Mouse (Mus musculus) hindbrain, embryonic 14.5 days (tissue): ENCODE results near the gene Ccm2l. TPM values are rescaled to one million over a fixed set of nuclear protein-coding genes. Genes with fewer than 3 reads are reported as not detected.

Source experiments
- ATAC-seq: fragments of 200-750 bp; cut with Nextera tagmentation; 2 replicates; pipeline ENCODE4 v1.8.0; 2017; ENCODE audit warnings: moderate number of reproducible peaks, mild to moderate bottlenecking, moderate TSS enrichment, moderate library complexity; ENCODE audit not compliant: low FRiP score
- DNase-seq: peaks from one replicate; pipeline ENCODE4 v3.0.0-alpha.2; 2015; ENCODE audit warnings: low spot score
- H3K27ac ChIP-seq: fragments of 300-500 bp; sonication (generic); 2 replicates; pipeline ENCODE4 v1.5.1; 2014; ENCODE audit warnings: mild to moderate bottlenecking, moderate library complexity
- H3K27me3 ChIP-seq: fragments of 300-500 bp; sonication (generic); 2 replicates; pipeline ENCODE4 v1.6.1; 2014; ENCODE audit warnings: mild to moderate bottlenecking, low read length, mixed read lengths; ENCODE audit not compliant: control insufficient read depth, insufficient read depth
- H3K36me3 ChIP-seq: fragments of 300-500 bp; sonication (generic); replicated peaks from 2 replicates; pipeline ENCODE4 v1.6.1; 2014; ENCODE audit not compliant: control insufficient read depth, insufficient read depth
- H3K4me1 ChIP-seq: fragments of 300-500 bp; sonication (generic); replicated peaks from 2 replicates; pipeline ENCODE4 v1.6.1; 2014; ENCODE audit warnings: antibody characterized with exemption, low read length, mixed read lengths; ENCODE audit not compliant: control insufficient read depth, insufficient read depth
- H3K4me2 ChIP-seq: fragments of 300-500 bp; sonication (generic); replicated peaks from 2 replicates; pipeline ENCODE4 v1.6.1; 2014; ENCODE audit warnings: mild to moderate bottlenecking, moderate library complexity
- H3K4me3 ChIP-seq: fragments of 300-500 bp; sonication (generic); replicated peaks from 2 replicates; pipeline ENCODE4 v1.5.1; 2014; ENCODE audit warnings: mild to moderate bottlenecking, low read length
- H3K9ac ChIP-seq: fragments of 300-500 bp; sonication (generic); 2 replicates; pipeline ENCODE4 v1.6.1; 2014
- H3K9me3 ChIP-seq: fragments of 300-500 bp; sonication (generic); 2 replicates; pipeline ENCODE4 v1.6.1; 2016; ENCODE audit warnings: low read length; ENCODE audit not compliant: control insufficient read depth
- WGBS: fragments of 180-500 bp; shearing (Covaris S2); extraction: QIAGEN DNeasy Blood & Tissue Kit; methylation state at CpG from one replicate; pipeline ENCODE4 v1.1.7; 2014; 5-methylcytosine and 5-hydroxymethylcytosine counted together
- polyA plus RNA-seq: library from polyadenylated mRNA; unstranded; fragments of >200 nt; fragmentation: Nextera tagmentation; extraction: Ambion mirVana; gene quantifications from 2 replicates; pipeline ENCODE4 v1.2.1, GENCODE M21; 2014

Ccm2l gene
- polyA plus RNA-seq, 1 experiment from 2014 or later = 2.4 TPM

DNA sequence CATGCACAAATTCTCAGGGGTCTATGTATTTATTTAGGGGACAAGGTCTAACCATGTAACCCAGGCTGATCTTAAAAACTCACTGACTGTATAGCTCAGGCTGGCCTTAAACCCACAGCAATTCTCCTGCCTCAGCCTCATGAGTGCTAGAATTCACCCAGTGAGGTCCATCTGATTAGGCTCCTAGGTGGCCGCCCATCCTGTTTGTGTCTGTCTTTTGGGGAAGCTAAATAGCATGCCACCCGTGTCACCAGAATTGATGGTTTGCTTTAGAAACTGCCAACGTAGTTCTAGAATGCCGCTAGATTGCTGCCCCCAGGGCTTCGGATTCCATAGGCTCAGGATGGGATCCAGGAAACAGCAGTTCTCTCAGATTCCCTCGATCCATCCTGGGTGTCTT lies 1.2 kb downstream of the Ccm2l start:
- no peak for ATAC-seq
- 49% methylated on average over 6 of the region's 6 CpGs for WGBS

DNA sequence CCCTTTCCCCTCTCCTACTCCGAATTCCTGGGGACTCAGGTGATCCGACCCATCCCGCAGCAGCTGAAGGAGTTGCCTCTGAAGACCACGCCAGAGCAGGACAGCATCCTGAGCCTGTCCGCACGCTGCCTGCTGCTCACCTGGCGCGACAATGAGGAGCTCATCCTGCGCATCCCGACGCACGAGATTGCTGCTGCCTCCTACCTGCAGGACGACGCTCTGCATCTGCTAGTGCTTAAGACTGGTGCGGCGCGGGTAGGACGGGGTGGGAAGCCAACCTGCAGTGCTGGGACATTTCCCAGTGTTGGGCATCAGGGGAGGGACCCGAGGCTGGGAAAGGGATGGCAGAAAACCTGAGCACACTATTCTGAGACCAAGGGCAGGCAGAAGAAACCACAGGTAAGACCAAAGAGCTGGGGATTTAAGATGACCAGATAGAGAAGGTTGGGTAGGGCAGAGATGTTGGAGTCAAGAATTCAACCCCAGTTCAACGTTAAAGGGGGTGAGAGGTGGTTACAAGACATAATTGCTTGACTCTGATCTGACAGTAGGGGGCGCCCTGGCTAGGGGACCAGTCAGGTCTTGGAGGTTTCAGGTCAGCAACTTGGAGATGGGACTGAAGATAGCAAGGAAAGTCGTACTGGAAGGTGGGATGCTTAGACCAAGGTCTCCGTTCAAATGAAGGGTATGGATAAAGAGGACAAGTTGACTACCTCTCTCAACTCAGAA lies 5.2 kb downstream of the Ccm2l start:
- no peak for ATAC-seq
- Histone ChIP-seq H3K9me3 (no peaks in the 10 kb centered on the region), H3K4me2 (peak overlapping the region; percentile 28), H3K27ac (no peak overlapping the region), H3K36me3 (no peaks in the 10 kb centered on the region), H3K4me1 (peaks cover 10% of the 10 kb centered on the region; the same call in 1 of the 2 replicates), H3K27me3 (peaks cover 50% of the 10 kb centered on the region), H3K9ac (peak overlapping the region; percentile 31; the same call in 1 of the 2 replicates), H3K4me3 (peak overlapping the region; percentile 12; the same call in 1 of the 2 replicates)
- peak; percentile 38 for DNase-seq
- WGBS = 12% methylated on average over 23 of the region's 23 CpGs

More for the DNA sequence above, 1.2 kb downstream of the Ccm2l start:
- peaks cover 17% of the 10 kb centered on the region; the same call in 1 of the 2 replicates for H3K4me1 ChIP-seq
- DNase-seq = no peak
- H3K9ac ChIP-seq = no peak overlapping the region
- no peak overlapping the region for H3K4me2 ChIP-seq
- no peak overlapping the region for H3K27ac ChIP-seq
- H3K4me3 ChIP-seq = no peak overlapping the region
- H3K36me3 ChIP-seq = no peaks in the 10 kb centered on the region
- H3K27me3 ChIP-seq = peaks cover 28% of the 10 kb centered on the region
- H3K9me3 ChIP-seq = no peaks in the 10 kb centered on the region

DNA sequence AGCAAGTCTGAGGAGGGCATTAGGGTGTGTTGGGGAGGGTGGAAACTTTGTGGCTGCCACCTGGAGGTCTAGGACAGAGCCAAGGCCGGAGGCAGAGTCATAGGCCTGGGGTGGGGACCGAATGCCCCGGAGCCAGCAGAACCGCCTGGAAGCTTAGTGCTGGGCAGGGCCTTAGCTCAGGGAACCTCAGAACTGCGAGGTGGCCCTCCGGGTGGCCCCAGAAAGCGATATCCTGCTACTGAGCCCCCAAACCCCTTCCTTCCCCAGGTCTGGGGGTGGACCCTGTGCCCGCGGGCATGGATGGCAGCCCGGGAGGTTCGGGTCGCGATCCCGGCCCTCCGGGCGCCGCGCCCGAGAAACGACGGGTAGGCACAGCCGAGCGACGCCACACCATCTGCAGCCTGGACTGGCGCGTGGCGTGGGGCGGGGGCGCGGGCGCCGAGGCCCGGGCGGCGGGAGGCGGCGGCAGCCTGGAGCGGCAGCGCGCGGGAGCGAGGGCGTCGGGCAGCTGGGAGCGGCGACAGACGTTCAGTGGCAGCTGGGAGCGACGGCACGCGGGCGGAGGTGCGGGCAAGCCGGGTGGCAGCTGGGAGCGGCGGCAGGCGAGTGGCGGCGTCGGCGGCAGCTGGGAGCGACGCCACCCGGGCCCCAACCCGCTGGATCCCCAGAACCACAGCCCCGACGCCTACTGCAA lies 5.9 kb downstream of the Ccm2l start:
- Histone ChIP-seq H3K9me3 (no peaks in the 10 kb centered on the region), H3K4me1 (peaks cover 10% of the 10 kb centered on the region; the same call in 1 of the 2 replicates), H3K4me2 (peak overlapping the region; percentile 53), H3K27ac (no peak overlapping the region), H3K9ac (peak overlapping the region; percentile 44; the same call in 1 of the 2 replicates), H3K4me3 (peak overlapping the region; percentile 29), H3K36me3 (no peaks in the 10 kb centered on the region), H3K27me3 (peaks cover 50% of the 10 kb centered on the region)
- peak; percentile 40 for DNase-seq
- 8% methylated on average over 67 of the region's 67 CpGs for WGBS
- peak; percentile 61; the same call in 1 of the 2 replicates for ATAC-seq

DNA sequence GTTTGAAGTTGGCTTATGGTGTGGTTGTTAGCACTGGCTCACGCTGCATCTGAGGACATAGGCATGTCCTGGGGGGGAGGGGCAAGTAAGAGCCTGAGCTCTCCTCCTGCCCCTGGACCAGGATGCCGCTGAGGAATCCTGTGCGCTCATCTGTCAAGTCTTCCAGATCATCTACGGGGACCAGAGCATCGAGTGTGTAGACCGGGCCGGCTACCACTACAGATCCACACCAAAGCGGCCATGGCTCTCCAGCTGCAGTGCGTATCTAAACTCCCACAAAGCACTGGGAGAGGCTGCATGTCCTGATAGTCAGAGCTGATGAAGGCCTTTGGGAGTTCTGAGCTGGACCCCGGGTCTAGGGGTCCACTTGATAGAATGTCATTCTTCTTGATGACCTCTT lies 8.9 kb downstream of the Ccm2l start:
- Histone ChIP-seq H3K9ac (no peak overlapping the region), H3K27me3 (peaks cover 45% of the 10 kb centered on the region), H3K27ac (no peak overlapping the region), H3K4me2 (no peak overlapping the region), H3K4me1 (peaks cover 10% of the 10 kb centered on the region; the same call in 1 of the 2 replicates), H3K36me3 (no peaks in the 10 kb centered on the region), H3K9me3 (no peaks in the 10 kb centered on the region), H3K4me3 (no peak overlapping the region)
- no peak for ATAC-seq
- DNase-seq = no peak
- WGBS = 88% methylated on average over 10 of the region's 10 CpGs

DNA sequence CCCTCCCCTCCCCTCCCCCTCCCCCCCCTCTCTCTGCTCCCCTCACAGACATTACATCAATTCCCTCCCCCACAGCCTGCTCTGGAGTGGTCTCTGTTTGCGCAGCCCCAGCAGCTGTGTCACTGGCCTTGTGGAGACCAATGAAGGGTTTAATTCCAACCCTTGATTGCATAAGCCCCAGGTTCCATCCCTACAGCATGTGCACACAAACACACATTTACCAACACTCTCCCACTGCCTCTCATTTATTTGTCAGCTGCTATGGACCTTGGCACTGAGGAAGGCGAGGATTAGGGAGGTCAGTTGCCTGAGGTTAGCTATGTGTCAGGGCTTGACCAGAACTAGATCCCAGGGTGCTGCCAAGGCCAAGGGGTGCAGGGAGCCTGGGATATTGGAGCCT lies 10.2 kb downstream of the Ccm2l start:
- no peaks in the 10 kb centered on the region for H3K36me3 ChIP-seq

DNA sequence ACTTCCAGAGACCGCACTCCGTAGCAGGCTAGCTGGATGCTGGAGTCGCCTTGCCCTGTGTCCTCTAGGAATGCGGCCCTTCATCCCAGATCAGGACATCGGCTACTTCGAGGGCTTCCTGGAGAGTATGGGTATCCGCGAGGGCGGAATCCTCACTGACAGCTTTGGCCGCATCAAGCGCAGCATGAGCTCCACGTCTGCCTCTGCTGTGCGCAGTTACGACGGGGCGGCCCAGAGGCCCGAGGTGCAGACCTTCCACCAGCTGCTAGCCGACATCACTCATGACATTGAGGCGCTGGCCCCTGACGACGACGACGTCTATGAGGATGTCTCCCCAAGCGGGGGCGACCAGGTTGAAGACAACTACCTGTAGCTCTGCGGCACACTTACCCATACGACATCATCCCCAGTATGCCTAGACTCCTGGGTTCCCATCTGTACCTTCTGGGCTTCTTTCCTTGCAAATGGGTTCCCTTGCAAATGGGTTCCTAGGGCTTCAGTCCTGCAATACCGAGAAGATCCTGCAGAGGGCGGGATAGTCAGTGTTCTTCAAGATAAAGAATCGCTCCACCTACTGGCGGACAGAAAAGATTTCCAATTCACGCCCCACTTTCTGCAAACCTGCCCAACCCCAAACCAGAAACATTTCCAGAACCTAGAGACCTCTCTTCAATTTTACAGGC lies 15.2 kb downstream of the Ccm2l start:
- Histone ChIP-seq H3K4me1 (no peaks in the 10 kb centered on the region), H3K27ac (no peak overlapping the region), H3K9ac (no peak overlapping the region), H3K27me3 (0 out of 2 replicates have a peak, but pooled peaks cover 3% of the 10 kb centered on the region), H3K4me3 (no peak overlapping the region), H3K36me3 (no peaks in the 10 kb centered on the region), H3K9me3 (no peaks in the 10 kb centered on the region), H3K4me2 (no peak overlapping the region)
- DNase-seq (peak; percentile 91), ATAC-seq (no peak)
- 35% methylated on average over 32 of the region's 32 CpGs for WGBS

More for the DNA sequence above, 10.2 kb downstream of the Ccm2l start:
- DNase-seq (no peak), ATAC-seq (no peak)
- no peak overlapping the region for H3K4me2 ChIP-seq
- WGBS = 58% methylated on average over 2 of the region's 2 CpGs
- no peak overlapping the region for H3K9ac ChIP-seq
- H3K4me3 ChIP-seq = no peak overlapping the region
- peaks cover 7% of the 10 kb centered on the region; the same call in 1 of the 2 replicates for H3K4me1 ChIP-seq
- H3K27ac ChIP-seq = no peak overlapping the region
- H3K9me3 ChIP-seq = no peaks in the 10 kb centered on the region
- H3K27me3 ChIP-seq = peaks cover 34% of the 10 kb centered on the region

DNA sequence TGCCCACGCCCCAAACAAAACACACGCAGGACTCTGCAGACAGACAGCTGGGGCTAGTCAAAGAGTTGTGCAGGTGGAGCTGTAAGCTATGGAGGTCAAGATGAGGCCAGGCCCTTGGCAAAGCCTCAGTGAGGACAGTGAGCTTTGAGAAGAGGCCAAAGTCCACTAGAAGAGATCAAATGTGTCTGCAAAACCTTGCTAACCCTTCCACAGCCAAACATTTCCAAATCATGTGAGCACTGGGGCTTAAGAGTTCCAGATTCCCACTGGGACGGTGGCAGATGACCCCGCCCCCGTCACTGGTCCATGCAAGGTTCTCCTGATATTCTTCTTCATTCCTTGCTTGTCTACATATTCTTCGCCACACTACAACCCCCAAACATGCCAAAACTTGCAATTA lies 16.1 kb downstream of the Ccm2l start:
- H3K27me3 ChIP-seq = 0 out of 2 replicates have a peak, but pooled peaks cover 3% of the 10 kb centered on the region
- no peak overlapping the region for H3K9ac ChIP-seq
- no peaks in the 10 kb centered on the region for H3K4me1 ChIP-seq
- H3K4me3 ChIP-seq = no peak overlapping the region
- no peak for DNase-seq
- no peak overlapping the region for H3K27ac ChIP-seq
- H3K36me3 ChIP-seq = no peaks in the 10 kb centered on the region
- ATAC-seq = no peak
- 86% methylated on average over 6 of the region's 6 CpGs for WGBS
- no peak overlapping the region for H3K4me2 ChIP-seq
- H3K9me3 ChIP-seq = no peaks in the 10 kb centered on the region

DNA sequence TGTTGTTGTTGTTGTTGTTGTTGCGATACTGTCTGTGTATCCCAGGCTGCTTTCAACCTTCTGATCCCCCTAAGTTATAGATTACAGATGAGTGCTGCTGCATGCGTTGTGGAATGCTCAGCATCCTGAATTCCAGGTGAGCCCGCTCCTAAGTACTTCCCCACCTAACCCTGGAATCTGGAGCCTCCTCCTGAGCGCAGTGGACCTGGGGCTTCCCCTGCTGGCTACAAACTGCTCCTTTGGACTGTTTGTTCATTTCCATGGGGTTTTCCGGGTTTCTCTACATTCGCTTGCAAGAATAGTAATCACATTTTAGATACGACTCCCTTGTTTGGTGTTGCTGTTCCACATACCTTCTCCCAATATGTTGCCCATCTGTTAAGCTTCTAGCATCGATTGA lies 17.5 kb downstream of the Ccm2l start:
- 91% methylated on average over 8 of the region's 8 CpGs for WGBS

DNA sequence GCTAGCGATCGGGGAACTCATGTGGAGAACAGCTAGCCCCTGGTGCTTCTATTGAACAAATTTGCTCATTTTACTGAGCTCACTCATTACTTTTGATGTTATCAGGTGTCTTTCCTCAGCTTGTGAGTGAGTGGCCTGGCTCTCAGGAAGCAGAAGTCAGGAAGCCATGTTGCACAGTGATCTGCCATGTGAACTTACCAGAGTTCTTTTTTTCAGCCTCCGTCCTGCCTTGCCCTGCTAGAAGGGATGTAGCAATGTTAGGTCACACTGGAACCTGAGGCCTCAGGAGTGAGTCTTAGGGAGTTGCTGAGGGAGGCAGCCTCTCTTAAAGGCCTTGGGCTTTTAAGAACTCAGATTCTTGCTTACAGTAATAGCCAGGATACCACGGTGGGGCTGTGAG lies 18.1 kb downstream of the Ccm2l start:
- 0 out of 2 replicates have a peak, but pooled peaks cover 3% of the 10 kb centered on the region for H3K27me3 ChIP-seq
- ATAC-seq = no peak
- WGBS = 87% methylated on average over 4 of the region's 4 CpGs

More for the DNA sequence above, 17.5 kb downstream of the Ccm2l start:
- no peak overlapping the region for H3K4me3 ChIP-seq
- DNase-seq (no peak), ATAC-seq (no peak)
- H3K36me3 ChIP-seq = no peaks in the 10 kb centered on the region
- H3K9ac ChIP-seq = no peak overlapping the region
- no peak overlapping the region for H3K4me2 ChIP-seq
- H3K27me3 ChIP-seq = 0 out of 2 replicates have a peak, but pooled peaks cover 3% of the 10 kb centered on the region
- no peak overlapping the region for H3K27ac ChIP-seq
- no peaks in the 10 kb centered on the region for H3K4me1 ChIP-seq
- no peaks in the 10 kb centered on the region for H3K9me3 ChIP-seq

More for the DNA sequence above, 18.1 kb downstream of the Ccm2l start:
- DNase-seq = no peak
- H3K27ac ChIP-seq = no peak overlapping the region
- no peaks in the 10 kb centered on the region for H3K36me3 ChIP-seq
- no peaks in the 10 kb centered on the region for H3K9me3 ChIP-seq
- no peak overlapping the region for H3K9ac ChIP-seq
- H3K4me2 ChIP-seq = no peak overlapping the region
- no peak overlapping the region for H3K4me3 ChIP-seq
- no peaks in the 10 kb centered on the region for H3K4me1 ChIP-seq
